Mouse (Mus musculus) testis, adult 10 weeks (tissue): Measurements from ENCODE around the gene Olfr283. TPM values are rescaled to one million over a fixed set of nuclear protein-coding genes. Genes with fewer than 3 reads are reported as not detected.

ENCODE experiments used
- polyA plus RNA-seq: library from polyadenylated mRNA; stranded (reverse); fragments of 350-450 nt; fragmentation: Illumina TruSeq; extraction: RNeasy Lipid Tissue Mini Kit (QIAGEN cat#74804); gene quantifications from one replicate; pipeline ENCODE4 v1.2.3, GENCODE M21; 2014; ENCODE audit warnings: low read depth, low replicate concordance

Olfr283 gene
- not detected for polyA plus RNA-seq

DNA sequence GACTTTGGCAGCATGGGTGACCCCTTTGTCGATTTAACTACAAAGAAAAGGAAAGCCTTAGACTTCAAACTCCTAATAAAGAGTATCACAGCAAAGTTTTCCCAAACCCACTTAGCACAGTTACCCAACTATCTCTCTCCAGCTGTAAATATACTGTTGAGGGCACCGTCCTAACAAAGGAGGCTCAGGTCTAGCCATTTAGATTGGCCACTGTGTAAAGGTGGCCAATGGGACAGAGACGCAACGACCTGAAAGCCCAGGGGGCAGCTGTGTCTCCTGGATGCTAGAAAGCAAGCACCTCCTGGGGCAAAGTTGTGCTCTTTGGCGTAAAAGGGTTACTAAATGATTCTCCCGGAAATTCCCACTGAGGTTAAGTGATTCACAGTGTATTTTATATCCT is at the start of gene Olfr283:
TSS of gene Olfr283 (minus strand) at position 101 of the 400 bp plus-strand sequence.

GRCm38 (mm10) chr15:98340887-98341286 is 39.9 kb downstream of the Olfr283 start, which contains the start of gene Olfr284:
Olfr284 (minus strand) TSS chr15:98340987.

Other genes starting within 250 kb of the Olfr283 start
- 33.6 TPM for gene Asb8, start 215.3 kb downstream of the Olfr283 start, polyA plus RNA-seq
- 2.3 TPM for gene Ccdc184, start 213.8 kb downstream of the Olfr283 start, polyA plus RNA-seq
- not detected for gene Olfr288, start 185.4 kb downstream of the Olfr283 start, polyA plus RNA-seq
- gene Gm44579, start 160.0 kb downstream of the Olfr283 start, polyA plus RNA-seq = not detected
- not detected for gene Olfr287, start 159.9 kb downstream of the Olfr283 start, polyA plus RNA-seq
- not detected for gene Olfr286, start 146.5 kb downstream of the Olfr283 start, polyA plus RNA-seq
- gene H1fnt, start 123.7 kb downstream of the Olfr283 start, polyA plus RNA-seq = 79.5 TPM
- gene Zfp641, start 84.8 kb downstream of the Olfr283 start, polyA plus RNA-seq = 0.67 TPM
- gene Olfr285, start 63.6 kb downstream of the Olfr283 start, polyA plus RNA-seq = not detected
- gene Olfr284, start 40.0 kb downstream of the Olfr283 start, polyA plus RNA-seq = not detected
- gene Olfr282, start 50.3 kb upstream of the Olfr283 start, polyA plus RNA-seq = not detected
- gene Olfr281, start 71.6 kb upstream of the Olfr283 start, polyA plus RNA-seq = not detected
- gene OR5BS1P, start 89.0 kb upstream of the Olfr283 start, polyA plus RNA-seq = not detected
- not detected for gene Lalba, start 101.8 kb upstream of the Olfr283 start, polyA plus RNA-seq
- gene Olfr279, start 111.5 kb upstream of the Olfr283 start, polyA plus RNA-seq = not detected
- gene Kansl2, start 153.3 kb upstream of the Olfr283 start, polyA plus RNA-seq = 23.9 TPM
- 50.1 TPM for gene Ccnt1, start 190.0 kb upstream of the Olfr283 start, polyA plus RNA-seq
- 141 TPM for gene 4930415O20Rik, start 190.1 kb upstream of the Olfr283 start, polyA plus RNA-seq
- gene Adcy6, start 229.1 kb upstream of the Olfr283 start, polyA plus RNA-seq = 1.2 TPM
- not detected for gene Cacnb3, start 249.9 kb upstream of the Olfr283 start, polyA plus RNA-seq